Mouse (Mus musculus): ENCODE measurements at regions not wholly inside any gene's neighbourhood (a gene's known extent, or its start where the extent isn't known, plus 50 kb on each side); places are given as distances from the start of the nearest gene placed in this dataset.

GRCm38 (mm10) chr8:76346832-76347231 is 552.4 kb upstream of the Nr3c2 start:
- H3K4me1 ChIP-seq (ENCODE audit: control insufficient read depth in 1 of 2, insufficient read depth in 2 of 2, low read length in 2 of 2), result no peaks in the 10 kb centered on the region
- no peaks in the 10 kb centered on the region for H3K79me2 ChIP-seq (ENCODE audit: control insufficient read depth, insufficient read depth, low read length, poor library complexity)
- no peaks in the 10 kb centered on the region for H3K9me3 ChIP-seq (replicated peaks; ENCODE audit: insufficient read depth, low read length)
- no peak overlapping the region for H3K27ac ChIP-seq (ENCODE audit: control insufficient read depth, low read depth, low read length)
- no peaks in the 10 kb centered on the region for H3K27me3 ChIP-seq (ENCODE audit: control insufficient read depth in 1 of 2, insufficient read depth in 2 of 2, low read length in 2 of 2)
- H3K9ac ChIP-seq (ENCODE audit: control insufficient read depth, low read depth, low read length, poor library complexity, severe bottlenecking), result no peak overlapping the region
- no peak overlapping the region for H3K4me3 ChIP-seq (ENCODE audit: control insufficient read depth in 1 of 2, insufficient read depth in 1 of 2, low read depth in 2 of 2, low read length in 2 of 2)
- DNase-seq (ENCODE audit: low read depth, low spot score), result no peak
- no peak for TF ChIP-seq CHD2 (IDR thresholded peaks at IDR 0.05; ENCODE audit: low read length)
- TF ChIP-seq MEF2A (IDR thresholded peaks at IDR 0.05; ENCODE audit: extremely low read depth, insufficient replicate concordance, low read depth, low read length, poor library complexity, severe bottlenecking), result no peak
- no peak for TF ChIP-seq POLR2AphosphoS5 (IDR thresholded peaks at IDR 0.05; ENCODE audit: borderline replicate concordance, low read depth, low read length)
- no peak for TF ChIP-seq ZKSCAN1 (IDR thresholded peaks at IDR 0.05; ENCODE audit: low read depth, low read length)
- TF ChIP-seq UBTF (IDR thresholded peaks at IDR 0.05; ENCODE audit: borderline replicate concordance, insufficient read depth, low read depth, low read length), result no peak
- TF ChIP-seq USF1 (IDR thresholded peaks at IDR 0.05; ENCODE audit: low read depth, low read length), result no peak
- TF ChIP-seq ZNF384 (IDR thresholded peaks at IDR 0.05; ENCODE audit: low read depth, low read length), result no peak
- TF ChIP-seq ZC3H11A (IDR thresholded peaks at IDR 0.05; ENCODE audit: low read depth, low read length), result no peak
- no peak for TF ChIP-seq TCF12 (IDR thresholded peaks at IDR 0.05; ENCODE audit: low read depth, low read length)
- no peak for TF ChIP-seq CHD1 (IDR thresholded peaks at IDR 0.05; ENCODE audit: low read depth, low read length)
- TF ChIP-seq RCOR1 (IDR thresholded peaks at IDR 0.05; ENCODE audit: low read depth, low read length), result no peak
- TF ChIP-seq MYB (IDR thresholded peaks at IDR 0.05; ENCODE audit: low read depth, low read length), result no peak
- no peak for TF ChIP-seq EP300 (IDR thresholded peaks at IDR 0.05; ENCODE audit: low read depth in 1 of 2, low read length in 2 of 2)
- TF ChIP-seq MAZ (IDR thresholded peaks at IDR 0.05; ENCODE audit: low read depth, low read length), result no peak
- TF ChIP-seq JUND (IDR thresholded peaks at IDR 0.05; ENCODE audit: low read depth, low read length), result no peak
- no peak for TF ChIP-seq SIN3A (IDR thresholded peaks at IDR 0.05; ENCODE audit: low read length)
- TF ChIP-seq KAT2A (conservative IDR thresholded peaks at IDR 0.05; ENCODE audit: low read depth, low read length), result no peak
- no peak for TF ChIP-seq MAFK (IDR thresholded peaks at IDR 0.05; ENCODE audit: borderline replicate concordance, low read depth, low read length)
- H3K36me3 ChIP-seq (ENCODE audit: control insufficient read depth in 1 of 2, insufficient read depth in 2 of 2, low read length in 2 of 2), result no peaks in the 10 kb centered on the region

- no peaks in the 10 kb centered on the region for H3K36me3 ChIP-seq (ENCODE audit: control insufficient read depth in 1 of 2, insufficient read depth in 2 of 2, low read length in 2 of 2)
- H3K4me3 ChIP-seq (ENCODE audit: control insufficient read depth in 1 of 2, insufficient read depth in 1 of 2, low read depth in 2 of 2, low read length in 2 of 2), result no peak overlapping the region
- no peaks in the 10 kb centered on the region for H3K27me3 ChIP-seq (ENCODE audit: control insufficient read depth in 1 of 2, insufficient read depth in 2 of 2, low read length in 2 of 2)
- no peaks in the 10 kb centered on the region for H3K79me2 ChIP-seq (ENCODE audit: control insufficient read depth, insufficient read depth, low read length, poor library complexity)
- no peaks in the 10 kb centered on the region for H3K4me1 ChIP-seq (ENCODE audit: control insufficient read depth in 1 of 2, insufficient read depth in 2 of 2, low read length in 2 of 2)
- DNase-seq (ENCODE audit: low read depth, low spot score), result no peak
- no peak overlapping the region for H3K27ac ChIP-seq (ENCODE audit: control insufficient read depth, low read depth, low read length)
- no peaks in the 10 kb centered on the region for H3K9me3 ChIP-seq (replicated peaks; ENCODE audit: insufficient read depth, low read length)
- no peak for TF ChIP-seq POLR2AphosphoS2 (IDR thresholded peaks at IDR 0.05; ENCODE audit: low read length)
- no peak for TF ChIP-seq MXI1 (IDR thresholded peaks at IDR 0.05; ENCODE audit: low read depth, low read length)
- TF ChIP-seq MYC (IDR thresholded peaks at IDR 0.05; ENCODE audit: low read depth, low read length), result no peak
- no peak for TF ChIP-seq JUND (IDR thresholded peaks at IDR 0.05; ENCODE audit: low read depth, low read length)
- no peak for TF ChIP-seq RCOR1 (IDR thresholded peaks at IDR 0.05; ENCODE audit: low read depth, low read length)
- no peak for TF ChIP-seq ZKSCAN1 (IDR thresholded peaks at IDR 0.05; ENCODE audit: low read depth, low read length)
- no peak for TF ChIP-seq CTCF (IDR thresholded peaks at IDR 0.05 in 2 of 3, conservative IDR thresholded peaks at IDR 0.05 in 1 of 3; ENCODE audit: control insufficient read depth in 1 of 3, insufficient read depth in 1 of 3, low read depth in 2 of 3, low read length in 3 of 3, poor library complexity in 1 of 3, severe bottlenecking in 1 of 3)
- TF ChIP-seq SIN3A (IDR thresholded peaks at IDR 0.05; ENCODE audit: low read length), result no peak
- no peak for TF ChIP-seq USF1 (IDR thresholded peaks at IDR 0.05; ENCODE audit: low read depth, low read length)
- TF ChIP-seq SMC3 (IDR thresholded peaks at IDR 0.05; ENCODE audit: low read depth, low read length), result no peak
- TF ChIP-seq CHD2 (IDR thresholded peaks at IDR 0.05; ENCODE audit: low read length), result no peak
- TF ChIP-seq BHLHE40 (IDR thresholded peaks at IDR 0.05; ENCODE audit: borderline replicate concordance, low read depth, low read length), result no peak
- no peak for TF ChIP-seq TCF12 (IDR thresholded peaks at IDR 0.05; ENCODE audit: low read depth, low read length)
- no peak for TF ChIP-seq MAX (IDR thresholded peaks at IDR 0.05; ENCODE audit: low read length)
- TF ChIP-seq TAL1 (IDR thresholded peaks at IDR 0.05; ENCODE audit: low read length), result no peak
- no peak for TF ChIP-seq CHD1 (IDR thresholded peaks at IDR 0.05; ENCODE audit: low read depth, low read length)
- TF ChIP-seq ZMIZ1 (IDR thresholded peaks at IDR 0.05; ENCODE audit: low read depth, low read length), result no peak
- TF ChIP-seq ZC3H11A (IDR thresholded peaks at IDR 0.05; ENCODE audit: low read depth, low read length), result no peak
- TF ChIP-seq KAT2A (conservative IDR thresholded peaks at IDR 0.05; ENCODE audit: low read depth, low read length), result no peak
- TF ChIP-seq RAD21 (IDR thresholded peaks at IDR 0.05; ENCODE audit: low read depth, low read length), result no peak
- H3K9ac ChIP-seq (ENCODE audit: control insufficient read depth, low read depth, low read length, poor library complexity, severe bottlenecking), result no peak overlapping the region
Observed at GRCm38 (mm10) chr8:76374314-76374713, 524.9 kb upstream of the Nr3c2 start.

Data from MEL (cell line).